Mouse (Mus musculus) 3T3-L1 (cell line): ENCODE measurements around the gene Trim29.
A peak's percentile ranks its signal among the peaks of the same experiment; 100 is the strongest.

Source experiments
- DNase-seq: peaks from one replicate; pipeline ENCODE4 v3.0.0-alpha.2; 2015; ENCODE audit warnings: low read depth, low spot score

Trim29 gene

GRCm38 (mm10) chr9:43310538-43310937 is at the start of gene Trim29:
Trim29 (plus strand) TSS chr9:43310848.
- DNase-seq: no peak

GRCm38 (mm10) chr9:43261124-43261907 is 49.3 kb upstream of the Trim29 start:
- DNase-seq: peak; percentile 88

GRCm38 (mm10) chr9:43261941-43262340 is 48.7 kb upstream of the Trim29 start:
- peak; percentile 94 for DNase-seq

- peak; percentile 61 for DNase-seq
Measured at GRCm38 (mm10) chr9:43262390-43262789, 48.3 kb upstream of the Trim29 start.

- DNase-seq: peak; percentile 56
Measured at GRCm38 (mm10) chr9:43262811-43263550, 47.7 kb upstream of the Trim29 start.

GRCm38 (mm10) chr9:43263946-43264451 is 46.6 kb upstream of the Trim29 start:
- peak; percentile 92 for DNase-seq

- DNase-seq: no peak
Measured at GRCm38 (mm10) chr9:43265194-43265593, 45.5 kb upstream of the Trim29 start.

- no peak for DNase-seq
Measured at GRCm38 (mm10) chr9:43267357-43267756, 43.3 kb upstream of the Trim29 start.

GRCm38 (mm10) chr9:43269166-43269565 is 41.5 kb upstream of the Trim29 start:
- DNase-seq: no peak

GRCm38 (mm10) chr9:43270723-43271252 is 39.9 kb upstream of the Trim29 start:
- no peak for DNase-seq

GRCm38 (mm10) chr9:43271761-43272518 is 38.7 kb upstream of the Trim29 start:
- no peak for DNase-seq

- no peak for DNase-seq
Measured at GRCm38 (mm10) chr9:43273735-43274134, 36.9 kb upstream of the Trim29 start.

- DNase-seq: peak; percentile 93
Measured at GRCm38 (mm10) chr9:43284284-43284683, 26.4 kb upstream of the Trim29 start.

- peak; percentile 39 for DNase-seq
Measured at GRCm38 (mm10) chr9:43285281-43285680, 25.4 kb upstream of the Trim29 start.

- DNase-seq: no peak
Measured at GRCm38 (mm10) chr9:43286870-43287269, 23.8 kb upstream of the Trim29 start.

- DNase-seq: peak; percentile 58
Measured at GRCm38 (mm10) chr9:43293058-43293457, 17.6 kb upstream of the Trim29 start.

GRCm38 (mm10) chr9:43300394-43300793 is 10.3 kb upstream of the Trim29 start:
- peak; percentile 91 for DNase-seq

GRCm38 (mm10) chr9:43302989-43303388 is 7.7 kb upstream of the Trim29 start:
- DNase-seq: no peak

- DNase-seq: peak; percentile 26
Measured at GRCm38 (mm10) chr9:43305882-43306281, 4.8 kb upstream of the Trim29 start.

- DNase-seq: no peak
Measured at GRCm38 (mm10) chr9:43309087-43309872, 1.4 kb upstream of the Trim29 start.

GRCm38 (mm10) chr9:43312190-43312589 is 1.5 kb downstream of the Trim29 start:
- DNase-seq: no peak
